Mouse (Mus musculus) myocyte (in vitro differentiated cells): Measurements from ENCODE around the gene Slc22a23. TPM values are rescaled to one million over a fixed set of nuclear protein-coding genes. Genes with fewer than 3 reads are reported as not detected.

ENCODE experiments used
- H3K27me3 ChIP-seq: one replicate; pipeline ENCODE4 v1.6.1; 2011; ENCODE audit not compliant: control insufficient read depth, insufficient read depth, insufficient read length
- H3K36me3 ChIP-seq: one replicate; pipeline ENCODE4 v1.6.1; 2011; ENCODE audit not compliant: control insufficient read depth, insufficient read depth
- H3K4me2 ChIP-seq: one replicate; pipeline ENCODE4 v1.6.1; 2011; ENCODE audit warnings: low read depth, control low read depth
- H3K4me3 ChIP-seq: one replicate; pipeline ENCODE4 v1.5.1; 2011; ENCODE audit warnings: mild to moderate bottlenecking, control low read depth, moderate library complexity
- H3K79me2 ChIP-seq: one replicate; pipeline ENCODE4 v1.6.1; 2011; ENCODE audit not compliant: control insufficient read depth, insufficient read depth
- H3ac ChIP-seq: one replicate; pipeline ENCODE4 v1.6.1; 2011; ENCODE audit not compliant: control insufficient read depth, insufficient read length
- CEBPB ChIP-seq: IDR thresholded peaks from 2 replicates; pipeline ENCODE4 v1.6.1; 2011; ENCODE audit warnings: mild to moderate bottlenecking, moderate library complexity; ENCODE audit not compliant: poor library complexity, insufficient read depth, severe bottlenecking
- E2F4 ChIP-seq: IDR thresholded peaks from one replicate; pipeline ENCODE4 v1.6.1; 2011; ENCODE audit warnings: mild to moderate bottlenecking, control low read depth, moderate library complexity; ENCODE audit not compliant: insufficient read depth
- MAX ChIP-seq: IDR thresholded peaks from one replicate; pipeline ENCODE4 v1.6.1; 2011; ENCODE audit warnings: low read depth, mild to moderate bottlenecking, control low read depth
- MYOD1 ChIP-seq, 3 experiments: IDR thresholded peaks; one replicate each; pipeline ENCODE4 v1.6.1; 2011; ENCODE audit warnings: control low read depth in 2 of 3, low read depth in 2 of 3, mild to moderate bottlenecking in 2 of 3, moderate library complexity in 1 of 3; ENCODE audit not compliant: insufficient read length in 2 of 3, control insufficient read depth in 1 of 3
- MYOG ChIP-seq, 3 experiments: IDR thresholded peaks; one replicate each; pipeline ENCODE4 v1.6.1; 2011; ENCODE audit warnings: control low read depth in 2 of 3, low read depth in 2 of 3, mild to moderate bottlenecking in 2 of 3; ENCODE audit not compliant: insufficient read length in 2 of 3, control insufficient read depth in 1 of 3, insufficient read depth in 1 of 3
- POLR2A ChIP-seq: IDR thresholded peaks from one replicate; pipeline ENCODE4 v1.6.1; 2011; ENCODE audit warnings: low read depth, mild to moderate bottlenecking, control low read depth, moderate library complexity; ENCODE audit not compliant: insufficient read length
- POLR2AphosphoS2 ChIP-seq: IDR thresholded peaks from one replicate; pipeline ENCODE4 v1.6.1; 2011; ENCODE audit warnings: low read depth, control low read depth; ENCODE audit not compliant: insufficient read length
- REST ChIP-seq: IDR thresholded peaks from one replicate; pipeline ENCODE4 v1.6.1; 2011; ENCODE audit warnings: mild to moderate bottlenecking, control low read depth, moderate library complexity; ENCODE audit not compliant: insufficient read depth, insufficient read length
- SRF ChIP-seq: IDR thresholded peaks from one replicate; pipeline ENCODE4 v1.6.1; 2011; ENCODE audit warnings: low read depth; ENCODE audit not compliant: control insufficient read depth, insufficient read length
- TCF12 ChIP-seq: IDR thresholded peaks from one replicate; pipeline ENCODE4 v1.6.1; 2011; ENCODE audit warnings: mild to moderate bottlenecking, control low read depth; ENCODE audit not compliant: poor library complexity, insufficient read depth, severe bottlenecking
- TCF3 ChIP-seq: IDR thresholded peaks from one replicate; pipeline ENCODE4 v1.6.1; 2011; ENCODE audit warnings: low read depth, control low read depth; ENCODE audit not compliant: insufficient read length
- USF1 ChIP-seq: IDR thresholded peaks from one replicate; pipeline ENCODE4 v1.6.1; 2011; ENCODE audit warnings: low read depth, mild to moderate bottlenecking, control low read depth, moderate library complexity
- polyA plus RNA-seq: library from polyadenylated mRNA; unstranded; fragments of >200 nt; fragmentation: generic; extraction: Trizol; gene quantifications from one replicate; pipeline ENCODE4 v1.2.1, GENCODE M21; 2012; ENCODE audit warnings: missing spikeins

Slc22a23 gene
- polyA plus RNA-seq, 1 experiment: 8.5 TPM

GRCm38 (mm10) chr13:34152695-34153094, 192.3 kb downstream of the Slc22a23 start:
- Histone ChIP-seq H3ac (no peak overlapping the region), H3K79me2 (no peaks in the 10 kb centered on the region), H3K4me3 (no peak overlapping the region), H3K4me2 (no peak overlapping the region), H3K36me3 (no peaks in the 10 kb centered on the region), H3K27me3 (no peaks in the 10 kb centered on the region)
- no peak for TF ChIP-seq POLR2A
- TF ChIP-seq USF1: no peak
- TF ChIP-seq MYOG (IDR thresholded peaks at IDR 0.05; ENCODE audit: control insufficient read depth in 1 of 3, insufficient read depth in 1 of 3, insufficient read length in 2 of 3, low read depth in 2 of 3): no peak
- no peak for TF ChIP-seq TCF3
- TF ChIP-seq TCF12: no peak
- TF ChIP-seq POLR2AphosphoS2: no peak
- TF ChIP-seq REST: no peak
- TF ChIP-seq SRF: no peak
- TF ChIP-seq CEBPB: no peak
- TF ChIP-seq MAX: no peak
- no peak for TF ChIP-seq MYOD1 (IDR thresholded peaks at IDR 0.05; ENCODE audit: control insufficient read depth in 1 of 3, insufficient read length in 2 of 3, low read depth in 2 of 3)
- TF ChIP-seq E2F4: no peak

- Histone ChIP-seq H3K36me3 (no peaks in the 10 kb centered on the region), H3K4me3 (no peak overlapping the region), H3K79me2 (no peaks in the 10 kb centered on the region), H3ac (no peak overlapping the region), H3K4me2 (no peak overlapping the region), H3K27me3 (no peaks in the 10 kb centered on the region)
- no peak for TF ChIP-seq POLR2A
- TF ChIP-seq REST: no peak
- TF ChIP-seq TCF3: no peak
- no peak for TF ChIP-seq CEBPB
- TF ChIP-seq MYOG (IDR thresholded peaks at IDR 0.05; ENCODE audit: control insufficient read depth in 1 of 3, insufficient read depth in 1 of 3, insufficient read length in 2 of 3, low read depth in 2 of 3): no peak
- no peak for TF ChIP-seq SRF
- TF ChIP-seq POLR2AphosphoS2: no peak
- no peak for TF ChIP-seq MAX
- TF ChIP-seq TCF12: no peak
- no peak for TF ChIP-seq MYOD1 (IDR thresholded peaks at IDR 0.05; ENCODE audit: control insufficient read depth in 1 of 3, insufficient read length in 2 of 3, low read depth in 2 of 3)
- TF ChIP-seq E2F4: no peak
- TF ChIP-seq USF1: no peak
These were observed 193.6 kb downstream of the Slc22a23 start for GRCm38 (mm10) chr13:34151425-34151824.

- H3K4me3 ChIP-seq: no peak overlapping the region
These were observed 194.5 kb downstream of the Slc22a23 start for GRCm38 (mm10) chr13:34150271-34151027.

GRCm38 (mm10) chr13:34149463-34150176, 195.4 kb downstream of the Slc22a23 start:
- H3ac ChIP-seq: no peak overlapping the region
- H3K79me2 ChIP-seq: no peaks in the 10 kb centered on the region
- TF ChIP-seq MYOG (IDR thresholded peaks at IDR 0.05; ENCODE audit: control insufficient read depth in 1 of 3, insufficient read depth in 1 of 3, insufficient read length in 2 of 3, low read depth in 2 of 3) (no peak), TCF12 (no peak), REST (no peak), SRF (no peak), CEBPB (no peak), TCF3 (no peak), USF1 (no peak), E2F4 (no peak), POLR2A (no peak), POLR2AphosphoS2 (no peak), MYOD1 (IDR thresholded peaks at IDR 0.05; ENCODE audit: control insufficient read depth in 1 of 3, insufficient read length in 2 of 3, low read depth in 2 of 3) (no peak), MAX (no peak)
- H3K4me3 ChIP-seq: no peak overlapping the region
- peak overlapping the region; percentile 64 for H3K4me2 ChIP-seq
- H3K36me3 ChIP-seq: no peaks in the 10 kb centered on the region
- H3K27me3 ChIP-seq: no peaks in the 10 kb centered on the region

More at GRCm38 (mm10) chr13:34150271-34151027, 194.5 kb downstream of the Slc22a23 start:
- Histone ChIP-seq H3ac (no peak overlapping the region), H3K36me3 (no peaks in the 10 kb centered on the region), H3K4me2 (no peak overlapping the region), H3K27me3 (no peaks in the 10 kb centered on the region), H3K79me2 (no peaks in the 10 kb centered on the region)
- no peak for TF ChIP-seq TCF3
- TF ChIP-seq SRF: no peak
- no peak for TF ChIP-seq MYOD1 (IDR thresholded peaks at IDR 0.05; ENCODE audit: control insufficient read depth in 1 of 3, insufficient read length in 2 of 3, low read depth in 2 of 3)
- no peak for TF ChIP-seq POLR2AphosphoS2
- no peak for TF ChIP-seq POLR2A
- TF ChIP-seq E2F4: no peak
- TF ChIP-seq USF1: no peak
- TF ChIP-seq MAX: no peak
- no peak for TF ChIP-seq MYOG (IDR thresholded peaks at IDR 0.05; ENCODE audit: control insufficient read depth in 1 of 3, insufficient read depth in 1 of 3, insufficient read length in 2 of 3, low read depth in 2 of 3)
- no peak for TF ChIP-seq CEBPB
- no peak for TF ChIP-seq REST
- no peak for TF ChIP-seq TCF12
